Mouse (Mus musculus): ENCODE measurements around the gene Kcnj10.

- peak; percentile 98 for TF ChIP-seq CTCF (IDR thresholded peaks at IDR 0.05; ENCODE audit: low read depth, low read length)
- TF ChIP-seq POLR2A (IDR thresholded peaks at IDR 0.05; ENCODE audit: borderline replicate concordance, low read depth, low read length): no peak
These were observed 71.2 kb downstream of the Kcnj10 start for GRCm38 (mm10) chr1:172412204-172412603.

All from bone marrow macrophage, adult 2 months (primary cell).